Mouse (Mus musculus) forebrain, embryonic 13.5 days (tissue): ENCODE measurements around the gene Edaradd. TPM values are rescaled to one million over a fixed set of nuclear protein-coding genes. Genes with fewer than 3 reads are reported as not detected.

ENCODE experiments used
- ATAC-seq: fragments of 200-750 bp; cut with Nextera tagmentation; 2 replicates; pipeline ENCODE4 v1.8.0; 2017
- H3K27ac ChIP-seq: fragments of 300-500 bp; sonication (generic); 2 replicates; pipeline ENCODE4 v1.5.1; 2015; ENCODE audit warnings: inconsistent platforms, mild to moderate bottlenecking, moderate library complexity
- H3K27me3 ChIP-seq: fragments of 300-500 bp; sonication (generic); 2 replicates; pipeline ENCODE4 v1.6.1; 2015; ENCODE audit warnings: mild to moderate bottlenecking, inconsistent platforms
- H3K36me3 ChIP-seq: fragments of 300-500 bp; sonication (generic); 2 replicates; pipeline ENCODE4 v1.6.1; 2015; ENCODE audit warnings: mild to moderate bottlenecking, inconsistent platforms; ENCODE audit not compliant: poor library complexity, severe bottlenecking
- H3K4me1 ChIP-seq: fragments of 300-500 bp; sonication (generic); 2 replicates; pipeline ENCODE4 v1.6.1; 2015; ENCODE audit warnings: inconsistent platforms
- H3K4me2 ChIP-seq: fragments of 300-500 bp; sonication (generic); 2 replicates; pipeline ENCODE4 v1.6.1; 2015; ENCODE audit warnings: inconsistent platforms, mild to moderate bottlenecking, moderate library complexity
- H3K4me3 ChIP-seq: fragments of 300-500 bp; sonication (generic); 2 replicates; pipeline ENCODE4 v1.5.1; 2015; ENCODE audit warnings: mild to moderate bottlenecking, inconsistent platforms
- H3K9ac ChIP-seq: fragments of 300-500 bp; sonication (generic); 2 replicates; pipeline ENCODE4 v1.6.1; 2015; ENCODE audit warnings: mild to moderate bottlenecking, inconsistent platforms
- H3K9me3 ChIP-seq: fragments of 300-500 bp; sonication (generic); replicated peaks from 2 replicates; pipeline ENCODE4 v1.6.1; 2016; ENCODE audit warnings: inconsistent platforms
- WGBS: fragments of 180-500 bp; shearing (Covaris S2); methylation state at CpG from one replicate; pipeline ENCODE4 v1.1.7; 2015; 5-methylcytosine and 5-hydroxymethylcytosine counted together
- polyA plus RNA-seq: library from polyadenylated mRNA; unstranded; fragments of >200 nt; fragmentation: Nextera tagmentation; extraction: Ambion mirVana; gene quantifications from 2 replicates; pipeline ENCODE4 v1.2.1, GENCODE M21; 2015

The Edaradd gene
- polyA plus RNA-seq, 1 experiment from 2014 or later: 1.3 TPM

DNA sequence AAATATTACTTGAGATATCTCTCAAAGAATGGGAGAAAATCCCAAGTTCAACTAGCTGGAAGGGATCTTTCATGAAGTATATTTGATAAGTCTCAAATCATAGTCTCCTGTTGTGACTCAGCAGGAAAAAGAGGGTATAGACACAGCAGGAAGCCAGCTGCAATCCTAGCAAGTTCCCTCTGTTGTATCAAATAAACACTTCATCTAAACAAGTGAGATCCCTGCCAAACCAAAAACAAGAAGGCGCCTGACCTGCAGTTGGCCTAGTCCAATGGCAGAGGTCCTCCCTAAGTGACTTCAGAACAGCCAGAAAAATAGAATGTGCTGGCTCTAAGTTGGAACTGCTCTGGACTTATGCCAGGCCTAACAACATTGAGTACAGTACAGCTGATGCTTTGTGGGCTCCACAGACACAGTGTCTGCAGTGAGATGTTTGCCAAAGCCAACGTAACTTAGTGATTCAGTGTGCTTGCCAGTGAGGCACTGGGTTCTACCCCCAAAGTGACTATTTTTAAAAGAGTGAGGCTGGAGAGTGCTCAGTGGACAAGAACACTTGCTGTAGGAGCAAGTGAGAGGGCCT is 78.1 kb downstream of the Edaradd start:
- no peak overlapping the region for H3K4me3 ChIP-seq
- no peak for ATAC-seq
- no peaks in the 10 kb centered on the region for H3K27me3 ChIP-seq
- no peaks in the 10 kb centered on the region for H3K4me1 ChIP-seq
- peaks cover 40% of the 10 kb centered on the region for H3K36me3 ChIP-seq
- 77% methylated on average over 2 of the region's 2 CpGs for WGBS
- H3K9ac ChIP-seq: no peak overlapping the region
- no peak overlapping the region for H3K4me2 ChIP-seq
- H3K9me3 ChIP-seq: no peaks in the 10 kb centered on the region
- H3K27ac ChIP-seq: no peak overlapping the region

GRCm38 (mm10) chr13:12440813-12441212 is 79.4 kb downstream of the Edaradd start:
- Histone ChIP-seq H3K36me3 (peaks cover 51% of the 10 kb centered on the region), H3K9me3 (no peaks in the 10 kb centered on the region), H3K27me3 (no peaks in the 10 kb centered on the region), H3K27ac (no peak overlapping the region), H3K9ac (no peak overlapping the region), H3K4me1 (no peaks in the 10 kb centered on the region), H3K4me3 (no peak overlapping the region), H3K4me2 (no peak overlapping the region)
- no peak for ATAC-seq
- 92% methylated on average over 6 of the region's 6 CpGs for WGBS

DNA sequence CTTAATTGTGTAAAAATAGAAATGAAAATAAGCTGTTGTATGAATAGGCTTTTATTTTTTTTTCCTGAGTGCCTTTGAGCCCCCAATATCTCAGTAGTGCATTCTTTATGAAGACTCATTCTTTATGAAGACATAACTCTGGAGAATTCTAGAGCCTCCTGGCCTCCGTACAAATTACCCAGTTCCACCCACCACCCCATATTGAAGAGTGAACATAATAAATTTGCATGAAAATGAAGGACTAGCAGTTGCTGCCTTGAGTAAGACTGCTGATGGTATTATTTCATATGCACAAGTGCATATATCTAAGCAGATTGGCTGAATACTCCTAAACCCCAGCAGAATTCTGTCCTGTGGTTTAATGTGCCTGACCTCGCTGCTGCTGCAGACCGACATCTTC is 80.7 kb downstream of the Edaradd start:
- Histone ChIP-seq H3K4me3 (no peak overlapping the region), H3K4me1 (no peaks in the 10 kb centered on the region), H3K9ac (no peak overlapping the region), H3K4me2 (no peak overlapping the region), H3K36me3 (peaks cover 63% of the 10 kb centered on the region), H3K27me3 (no peaks in the 10 kb centered on the region), H3K9me3 (no peaks in the 10 kb centered on the region), H3K27ac (no peak overlapping the region)
- WGBS: 89% methylated on average over 3 of the region's 3 CpGs
- ATAC-seq: no peak

- Histone ChIP-seq H3K9me3 (no peaks in the 10 kb centered on the region), H3K36me3 (peaks cover 94% of the 10 kb centered on the region), H3K27ac (no peak overlapping the region), H3K4me1 (no peaks in the 10 kb centered on the region), H3K4me3 (no peak overlapping the region), H3K27me3 (no peaks in the 10 kb centered on the region), H3K4me2 (no peak overlapping the region), H3K9ac (no peak overlapping the region)
- WGBS: 91% methylated on average over 5 of the region's 5 CpGs
- no peak for ATAC-seq
Observed at GRCm38 (mm10) chr13:12433843-12434242, 86.4 kb downstream of the Edaradd start.

GRCm38 (mm10) chr13:12428556-12428955 is 91.7 kb downstream of the Edaradd start:
- ATAC-seq: no peak
- Histone ChIP-seq H3K4me2 (no peak overlapping the region), H3K36me3 (peaks cover 96% of the 10 kb centered on the region), H3K4me3 (no peak overlapping the region), H3K4me1 (no peaks in the 10 kb centered on the region), H3K27me3 (no peaks in the 10 kb centered on the region), H3K27ac (no peak overlapping the region), H3K9ac (no peak overlapping the region), H3K9me3 (no peaks in the 10 kb centered on the region)
- WGBS: 96% methylated on average over 13 of the region's 13 CpGs

Other genes with a start within 250 kb of the Edaradd start
- 1.3 and 1.9 TPM in 2 replicates for gene Actn2, start 179.7 kb downstream of the Edaradd start, polyA plus RNA-seq
- gene Heatr1, start 125.4 kb downstream of the Edaradd start, polyA plus RNA-seq: 18.3 and 20.9 TPM in 2 replicates
- gene Lgals8, start 55.5 kb downstream of the Edaradd start, polyA plus RNA-seq: 8.0 and 10.6 TPM in 2 replicates
- 11.6 and 11.8 TPM in 2 replicates for gene Ero1lb, start 45.4 kb upstream of the Edaradd start, polyA plus RNA-seq